Mouse (Mus musculus) mouse trophoblast stem cell (cell line): ENCODE results near the gene Akap14.
"Not testable (repeated sequence)": the region's sequence is repeated elsewhere in the genome, so short reads cannot be mapped to it uniquely, and the experiment has no call there.

ENCODE experiments used
- in situ Hi-C, 2 experiments: fragments of 300-500 bp; cut with MseI, MboI; formaldehyde crosslinking; loops; 2 replicates in 1 of 2; 3 replicates in 1 of 2; pipeline ENCODE4 v1.15.1; 2025

Akap14 gene

DNA sequence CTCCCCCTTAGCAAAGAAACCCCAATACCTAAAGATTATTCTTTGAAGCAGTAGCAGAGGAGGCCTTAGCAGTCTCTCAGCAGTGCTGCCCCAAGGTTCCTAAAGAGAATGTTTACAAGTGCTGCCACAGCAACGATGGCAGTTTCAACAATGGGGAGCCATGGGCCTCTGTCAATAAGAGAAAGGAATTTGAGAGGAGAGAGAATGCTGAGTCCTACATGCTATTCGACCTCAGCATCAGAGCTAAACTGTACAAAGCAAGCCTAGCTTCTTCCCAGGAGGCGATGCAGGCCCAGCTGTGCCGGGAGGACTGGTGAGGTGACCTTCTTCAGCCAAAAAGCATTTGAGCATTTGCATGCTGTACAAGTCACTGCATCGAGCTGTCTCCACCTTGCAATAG lies at the start of gene Akap14:
Gene Akap14, minus strand, starts transcription at position 101 of the 400 bp plus-strand sequence.
- in situ Hi-C loops = no loop called here

GRCm38 (mm10) chrX:37210941-37211340 lies 42.3 kb upstream of the Akap14 start, which contains the start of gene Gm9:
Gene Gm9, minus strand, starts transcription at chrX:37211041.
- in situ Hi-C loops = no loop called here

DNA sequence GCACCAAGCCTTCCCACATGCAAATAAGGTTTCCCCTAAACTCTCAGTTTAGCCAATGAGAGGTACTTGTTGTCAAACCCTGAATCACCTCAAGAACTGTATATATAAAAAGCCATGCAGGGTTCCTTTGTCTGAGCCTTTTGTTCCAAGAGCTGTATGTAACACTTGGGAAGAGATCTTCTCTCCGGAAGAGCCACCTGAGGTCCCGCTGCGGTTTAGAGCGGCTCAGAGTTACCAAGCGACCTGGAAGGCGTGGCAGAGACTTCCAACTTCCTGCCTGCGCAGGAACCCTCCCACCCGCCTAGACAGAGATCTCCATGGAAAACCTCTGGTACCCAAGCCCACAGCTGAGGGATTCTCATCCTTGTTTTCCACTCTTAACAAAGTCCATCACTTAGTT lies 30.0 kb upstream of the Akap14 start:
- in situ Hi-C loops = no loop called here

DNA sequence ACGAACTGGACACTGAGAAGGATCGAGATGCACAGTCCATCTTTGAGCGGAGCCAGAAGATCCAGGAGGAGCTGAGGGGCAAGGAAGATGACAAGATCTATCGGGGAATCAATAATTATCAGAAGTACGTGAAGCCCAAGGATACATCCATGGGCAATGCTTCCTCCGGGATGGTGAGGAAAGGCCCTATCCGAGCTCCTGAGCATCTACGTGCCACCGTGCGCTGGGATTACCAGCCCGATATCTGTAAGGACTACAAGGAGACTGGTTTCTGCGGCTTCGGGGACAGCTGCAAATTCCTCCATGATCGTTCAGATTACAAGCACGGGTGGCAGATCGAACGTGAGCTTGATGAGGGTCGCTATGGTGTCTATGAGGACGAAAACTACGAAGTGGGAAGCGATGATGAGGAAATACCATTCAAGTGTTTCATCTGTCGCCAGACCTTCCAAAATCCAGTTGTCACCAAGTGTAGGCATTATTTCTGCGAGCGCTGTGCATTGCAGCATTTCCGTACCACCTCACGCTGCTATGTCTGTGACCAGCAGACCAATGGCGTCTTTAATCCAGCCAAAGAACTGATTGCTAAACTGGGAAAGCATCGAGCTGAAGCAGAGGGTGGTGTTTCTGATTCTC lies 23.2 kb upstream of the Akap14 start:
- in situ Hi-C loops = no loop called here

DNA sequence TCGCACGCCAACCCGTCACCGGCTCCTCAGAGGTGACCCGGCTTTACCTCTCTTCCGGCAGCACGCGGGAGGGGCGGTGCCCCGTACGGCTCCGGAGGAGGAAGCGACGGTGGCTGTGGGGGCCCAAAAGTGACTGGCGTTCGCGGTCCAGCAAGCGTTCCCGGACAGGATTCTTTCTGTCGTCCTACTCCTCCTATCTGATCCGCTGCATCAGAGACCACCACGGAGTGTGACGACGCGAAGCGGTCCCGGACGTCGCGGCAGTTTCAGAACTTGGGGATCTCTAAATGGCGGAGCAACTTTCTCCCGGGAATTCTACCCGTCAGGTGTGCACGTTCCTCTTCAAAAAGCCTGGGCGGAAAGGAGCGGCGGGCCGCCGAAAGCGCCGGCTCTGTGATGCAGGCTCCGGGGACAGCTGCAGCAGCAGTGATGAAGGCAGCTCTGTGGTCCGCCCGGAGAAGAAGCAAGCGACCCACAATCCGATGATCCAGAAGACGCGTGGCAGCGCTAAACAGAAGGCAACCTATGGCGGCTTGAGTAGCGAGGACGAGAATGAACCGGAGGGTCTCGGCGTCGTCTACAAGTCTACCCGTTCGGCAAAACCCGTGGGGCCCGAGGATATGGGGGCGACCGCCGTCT lies 22.6 kb upstream of the Akap14 start, which contains the start of the genes Ndufa1 and Rnf113a1:
Gene Ndufa1, minus strand, starts transcription at position 59 of the 639 bp plus-strand sequence.
Gene Rnf113a1, plus strand, starts transcription at position 141 of the 639 bp plus-strand sequence.
- in situ Hi-C loops = no loop called here

- in situ Hi-C loops = no loop called here
Measured at GRCm38 (mm10) chrX:37190755-37191104, 22.1 kb upstream of the Akap14 start.

DNA sequence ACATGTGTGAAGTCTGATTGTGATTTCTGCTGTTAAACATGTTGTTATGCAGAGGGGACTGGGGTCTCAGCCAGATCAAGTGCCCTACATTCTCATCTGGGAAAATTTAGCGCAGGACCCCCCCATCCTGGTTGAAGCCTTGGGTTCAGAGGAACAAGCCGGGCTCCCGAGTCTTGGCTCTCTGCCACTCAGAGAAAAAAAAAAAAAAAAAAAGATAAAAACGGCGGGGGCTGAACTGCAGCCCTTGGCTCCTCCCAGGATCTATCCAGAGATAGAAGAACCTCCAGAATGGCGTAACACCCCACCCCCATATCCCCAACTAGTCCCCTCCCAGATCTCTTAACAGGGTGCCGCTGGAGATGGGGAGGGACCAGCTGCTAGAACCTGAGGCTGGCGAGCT lies 15.8 kb upstream of the Akap14 start:
- in situ Hi-C loops = not testable (repeated sequence)

GRCm38 (mm10) chrX:37167085-37167484 lies 1.6 kb downstream of the Akap14 start:
- in situ Hi-C loops = no loop called here

DNA sequence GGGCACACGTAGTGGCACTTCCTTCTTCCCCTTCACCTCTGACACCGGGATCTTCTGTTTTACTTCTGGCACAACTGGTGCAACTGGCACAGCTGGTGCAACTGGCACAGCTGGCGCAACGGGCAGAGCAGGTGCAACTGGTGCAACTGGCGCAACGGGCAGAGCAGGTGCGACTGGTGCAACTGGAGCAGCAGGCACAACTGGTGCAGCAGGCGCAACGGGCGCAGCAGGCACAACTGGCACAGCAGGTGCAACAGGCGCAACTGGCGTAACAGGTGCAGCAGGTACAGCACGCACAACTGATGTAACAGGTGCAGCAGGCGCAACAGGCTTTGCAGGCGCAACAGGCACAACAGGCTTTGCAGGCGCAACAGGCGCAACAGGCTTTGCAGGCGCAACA lies 5.5 kb downstream of the Akap14 start:
- in situ Hi-C loops = no loop called here

- in situ Hi-C loops = no loop called here
Measured at GRCm38 (mm10) chrX:37161169-37161568, 7.5 kb downstream of the Akap14 start.

DNA sequence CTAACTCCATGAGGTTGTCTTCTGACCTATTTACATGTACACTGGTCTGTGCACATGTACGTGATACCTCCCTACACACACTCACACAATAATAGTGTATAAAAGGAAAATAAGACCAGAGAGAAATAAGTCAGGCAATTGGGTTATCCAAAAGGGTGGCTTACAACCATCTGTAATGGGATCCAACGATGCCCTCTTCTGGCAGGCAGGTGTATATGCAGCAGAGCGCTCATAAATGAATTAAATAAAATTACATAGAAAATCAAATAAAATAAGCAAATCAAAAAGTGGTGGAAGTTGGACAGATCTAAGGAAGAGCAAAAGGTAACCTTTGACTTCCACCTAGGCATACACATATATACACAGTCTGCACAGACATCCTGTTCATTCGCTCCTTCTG lies 10.8 kb downstream of the Akap14 start:
- in situ Hi-C loops = no loop called here

DNA sequence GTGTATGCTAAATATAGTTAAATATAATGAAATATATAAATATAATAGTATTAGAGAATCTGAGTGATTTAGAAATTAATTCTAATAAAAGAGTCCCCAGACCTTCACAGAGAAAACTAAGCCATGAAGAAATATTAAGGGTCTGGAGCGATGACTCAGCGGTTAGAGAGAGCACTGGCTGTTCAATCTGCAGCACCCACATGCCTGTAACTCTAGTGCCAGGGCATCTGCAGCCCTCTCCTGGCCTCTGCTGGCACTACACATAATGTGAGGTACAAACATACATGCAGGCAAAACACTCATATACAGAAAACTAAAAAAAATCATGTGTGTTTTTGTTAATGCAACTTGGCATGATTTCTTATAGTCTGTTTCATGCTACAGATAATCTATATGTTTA lies 23.7 kb downstream of the Akap14 start:
- in situ Hi-C loops = no loop called here

DNA sequence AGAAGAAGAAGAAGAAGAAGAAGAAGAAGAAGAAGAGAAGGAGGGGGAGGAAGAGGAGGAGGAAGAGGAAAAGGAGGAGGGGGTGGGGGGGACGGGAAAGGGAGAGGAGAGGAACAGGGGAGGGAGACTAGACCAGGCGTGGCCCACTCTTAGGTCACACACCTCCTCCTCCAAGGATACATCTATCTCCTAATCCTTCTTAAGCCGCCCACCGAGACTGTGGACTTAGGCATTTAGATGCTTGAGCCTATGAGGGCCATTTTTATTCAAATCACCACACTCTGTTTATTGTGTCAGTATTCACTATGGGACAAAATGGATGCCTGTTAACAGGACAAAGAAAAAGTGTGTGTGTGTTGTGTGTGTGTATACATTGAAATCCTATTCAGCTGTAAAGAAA lies 24.1 kb downstream of the Akap14 start:
- in situ Hi-C loops = not testable (repeated sequence)

DNA sequence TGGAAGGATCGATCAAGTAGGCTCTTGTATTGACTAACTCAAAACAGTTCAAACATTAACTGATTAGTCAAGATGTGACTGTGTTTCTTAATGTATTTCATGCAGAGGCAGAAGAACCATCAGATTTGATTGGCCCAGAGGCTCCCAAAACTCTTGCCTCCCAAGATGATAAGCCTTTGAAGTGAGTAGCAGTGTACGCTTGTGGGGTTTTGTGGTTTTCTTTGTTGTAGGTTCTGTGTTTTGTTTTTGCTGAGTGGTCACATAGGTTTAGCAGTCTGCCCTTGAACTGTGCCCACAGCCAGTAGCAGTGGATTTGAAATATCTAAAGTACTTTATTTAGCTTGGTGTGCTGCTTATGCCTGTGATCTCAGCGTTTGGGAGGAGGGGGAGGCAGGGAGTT lies 26.9 kb downstream of the Akap14 start:
- in situ Hi-C loops = no loop called here

GRCm38 (mm10) chrX:37126671-37127358 lies 41.8 kb downstream of the Akap14 start, which contains the start of gene Nkap:
Gene Nkap, plus strand, starts transcription at chrX:37126795.
- in situ Hi-C loops = no loop called here

GRCm38 (mm10) chrX:37125511-37125910 lies 43.1 kb downstream of the Akap14 start:
- in situ Hi-C loops = no loop called here

DNA sequence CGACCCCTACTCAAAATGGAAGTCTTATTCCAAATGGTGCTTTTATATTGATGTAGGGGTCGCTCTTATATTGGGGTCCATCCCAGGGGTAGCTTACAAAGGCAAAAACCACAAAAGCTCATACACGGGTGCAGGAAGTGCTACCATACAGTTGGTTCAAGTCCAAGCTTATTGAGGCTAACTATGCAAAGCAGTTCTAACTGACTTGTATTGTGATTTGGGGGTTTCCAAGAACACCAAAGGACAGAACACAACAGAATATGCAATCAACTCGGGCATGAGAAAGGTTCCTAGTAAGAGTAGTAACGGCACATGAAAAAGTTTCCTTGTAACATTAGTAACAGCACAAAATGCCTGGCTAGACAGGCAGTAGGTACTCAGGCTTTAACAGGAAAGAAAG lies 48.4 kb downstream of the Akap14 start:
- in situ Hi-C loops = no loop called here

- in situ Hi-C loops = no loop called here
Measured at GRCm38 (mm10) chrX:37119585-37119984, 49.1 kb downstream of the Akap14 start.

- in situ Hi-C loops = no loop called here
Measured at GRCm38 (mm10) chrX:37117085-37117484, 51.6 kb downstream of the Akap14 start.

GRCm38 (mm10) chrX:37110881-37111193 lies 57.8 kb downstream of the Akap14 start:
- in situ Hi-C loops = no loop called here

GRCm38 (mm10) chrX:37110193-37110880 lies 58.3 kb downstream of the Akap14 start, which contains the start of gene Upf3b:
Gene Upf3b, minus strand, starts transcription at chrX:37110322.
- in situ Hi-C loops = no loop called here

DNA sequence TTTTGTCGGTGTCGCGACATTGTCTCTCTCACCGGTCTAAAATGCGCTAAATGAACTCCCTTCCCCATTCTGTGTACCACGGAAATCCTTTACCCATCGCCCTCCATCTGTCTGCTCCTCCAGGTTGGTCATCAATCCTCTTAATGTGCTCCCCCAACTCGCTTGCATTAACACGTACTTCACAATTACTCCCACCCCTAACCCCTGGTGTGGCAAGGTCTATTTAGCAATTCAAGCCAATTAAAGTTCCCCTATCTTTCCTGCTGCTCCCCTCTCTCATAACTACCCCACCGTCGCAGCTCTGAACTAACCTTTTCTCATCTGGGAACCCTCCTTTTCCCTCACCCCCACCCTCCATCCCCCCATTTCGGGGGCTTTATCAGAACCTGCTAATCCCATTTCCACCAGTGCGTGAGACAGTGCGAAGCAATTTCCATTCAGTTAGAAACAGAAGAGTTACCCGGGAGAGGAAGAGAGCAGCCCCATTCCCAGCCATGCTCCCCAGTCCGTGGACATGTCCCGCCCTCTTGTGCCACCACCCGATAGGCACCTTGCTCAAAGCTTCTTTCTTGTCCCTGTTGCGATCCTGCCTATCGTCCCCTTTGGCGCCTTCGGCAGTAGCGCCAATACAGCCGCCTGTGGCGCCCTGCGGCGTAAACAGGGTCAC lies 59.0 kb downstream of the Akap14 start:
- in situ Hi-C loops = no loop called here
